Mouse (Mus musculus) midbrain, embryonic 14.5 days (tissue): Measurements from ENCODE around the gene Gm12248. TPM values are rescaled to one million over a fixed set of nuclear protein-coding genes. Genes with fewer than 3 reads are reported as not detected.
"Not testable (repeated sequence)": the region's sequence is repeated elsewhere in the genome, so short reads cannot be mapped to it uniquely, and the experiment has no call there.

Source experiments
- ATAC-seq: fragments of 200-750 bp; cut with Nextera tagmentation; 2 replicates; pipeline ENCODE4 v1.8.0; 2017; ENCODE audit warnings: moderate number of reproducible peaks, moderate library complexity; ENCODE audit not compliant: low FRiP score, low TSS enrichment
- DNase-seq: peaks from one replicate; pipeline ENCODE4 v3.0.0-alpha.2; 2015
- H3K27ac ChIP-seq: fragments of 300-500 bp; sonication (generic); replicated peaks from 2 replicates; pipeline ENCODE4 v1.5.1; 2014; ENCODE audit warnings: mild to moderate bottlenecking, low read depth, low read length, moderate library complexity
- H3K27me3 ChIP-seq: fragments of 300-500 bp; sonication (generic); 2 replicates; pipeline ENCODE4 v1.6.1; 2014; ENCODE audit warnings: low read length, control low read depth, mixed read lengths; ENCODE audit not compliant: control insufficient read depth, insufficient read depth
- H3K36me3 ChIP-seq: fragments of 300-500 bp; sonication (generic); 2 replicates; pipeline ENCODE4 v1.6.1; 2014; ENCODE audit warnings: low read length, control low read depth; ENCODE audit not compliant: control insufficient read depth, insufficient read depth
- H3K4me1 ChIP-seq: fragments of 300-500 bp; sonication (generic); 2 replicates; pipeline ENCODE4 v1.6.1; 2014; ENCODE audit warnings: mild to moderate bottlenecking, antibody characterized with exemption, low read length, control low read depth; ENCODE audit not compliant: control insufficient read depth, insufficient read depth
- H3K4me2 ChIP-seq: fragments of 300-500 bp; sonication (generic); 2 replicates; pipeline ENCODE4 v1.6.1; 2014; ENCODE audit warnings: mild to moderate bottlenecking, low read length, moderate library complexity
- H3K4me3 ChIP-seq: fragments of 300-500 bp; sonication (generic); replicated peaks from 2 replicates; pipeline ENCODE4 v1.5.1; 2014; ENCODE audit warnings: low read depth, low read length
- H3K9ac ChIP-seq: fragments of 300-500 bp; sonication (generic); replicated peaks from 2 replicates; pipeline ENCODE4 v1.6.1; 2014; ENCODE audit warnings: mild to moderate bottlenecking, low read length, moderate library complexity
- H3K9me3 ChIP-seq: fragments of 300-500 bp; sonication (generic); 2 replicates; pipeline ENCODE4 v1.6.1; 2016; ENCODE audit warnings: low read length, control low read depth, mixed read lengths; ENCODE audit not compliant: control insufficient read depth
- WGBS: fragments of 180-500 bp; shearing (Covaris S2); extraction: QIAGEN DNeasy Blood & Tissue Kit; methylation state at CpG from one replicate; pipeline ENCODE4 v1.1.7; 2014; 5-methylcytosine and 5-hydroxymethylcytosine counted together
- polyA plus RNA-seq: library from polyadenylated mRNA; unstranded; fragments of >200 nt; fragmentation: Nextera tagmentation; extraction: Ambion mirVana; gene quantifications from 2 replicates; pipeline ENCODE4 v1.2.1, GENCODE M21; 2014

Gene Gm12248
- polyA plus RNA-seq, 1 experiment from 2014 or later, result not detected

DNA sequence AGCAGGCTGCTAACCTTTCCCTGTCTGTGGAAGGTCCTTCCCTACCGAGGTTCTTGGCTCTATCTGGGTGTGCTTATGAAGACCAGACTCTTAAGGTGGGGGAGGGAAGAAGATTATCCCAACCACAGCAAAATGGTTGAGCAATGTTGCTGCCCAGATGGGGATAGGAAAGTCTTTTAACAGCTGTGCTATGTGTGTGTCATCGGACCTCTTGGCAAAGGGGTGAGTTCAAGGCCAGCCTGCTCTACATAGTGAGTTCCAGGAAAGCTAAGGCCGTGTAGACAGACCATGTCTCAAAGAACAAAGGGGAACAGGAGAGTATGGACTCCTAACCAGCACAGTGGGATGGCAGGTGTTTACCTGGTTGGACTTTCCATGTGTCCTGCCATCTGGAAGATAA is 20.0 kb downstream of the Gm12248 start:
- no peak for ATAC-seq
- Histone ChIP-seq H3K9me3 (no peaks in the 10 kb centered on the region), H3K27me3 (no peaks in the 10 kb centered on the region), H3K36me3 (no peaks in the 10 kb centered on the region), H3K4me1 (no peaks in the 10 kb centered on the region), H3K27ac (no peak overlapping the region), H3K4me2 (no peak overlapping the region), H3K9ac (no peak overlapping the region), H3K4me3 (no peak overlapping the region)
- WGBS, result 86% methylated on average over 3 of the region's 3 CpGs
- DNase-seq, result no peak

DNA sequence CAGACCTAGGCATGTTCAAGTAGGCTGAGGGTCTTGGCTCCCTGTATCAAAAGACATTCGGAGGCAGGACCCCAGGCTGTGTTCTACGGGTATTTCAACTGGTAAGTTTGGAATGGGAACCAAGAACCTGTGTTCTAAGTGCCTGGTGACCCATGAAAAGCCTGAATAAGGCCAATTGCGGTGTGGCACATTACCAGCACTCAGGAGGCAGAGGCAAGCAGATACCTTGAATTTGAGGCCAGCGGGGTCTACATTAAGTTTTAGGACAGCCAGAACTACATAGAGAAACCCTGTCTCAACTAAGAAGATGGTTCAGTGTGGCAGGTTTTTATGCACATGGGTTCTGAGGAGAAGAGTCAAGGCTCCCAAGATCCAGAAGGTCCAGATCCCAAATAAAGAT is 27.9 kb downstream of the Gm12248 start:
- no peak for DNase-seq
- Histone ChIP-seq H3K27me3 (no peaks in the 10 kb centered on the region), H3K27ac (no peak overlapping the region), H3K9ac (no peak overlapping the region), H3K9me3 (no peaks in the 10 kb centered on the region), H3K4me1 (no peaks in the 10 kb centered on the region), H3K4me3 (no peak overlapping the region), H3K36me3 (peaks cover 11% of the 10 kb centered on the region), H3K4me2 (no peak overlapping the region)
- no peak for ATAC-seq
- WGBS, result 85% methylated on average over 4 of the region's 4 CpGs

DNA sequence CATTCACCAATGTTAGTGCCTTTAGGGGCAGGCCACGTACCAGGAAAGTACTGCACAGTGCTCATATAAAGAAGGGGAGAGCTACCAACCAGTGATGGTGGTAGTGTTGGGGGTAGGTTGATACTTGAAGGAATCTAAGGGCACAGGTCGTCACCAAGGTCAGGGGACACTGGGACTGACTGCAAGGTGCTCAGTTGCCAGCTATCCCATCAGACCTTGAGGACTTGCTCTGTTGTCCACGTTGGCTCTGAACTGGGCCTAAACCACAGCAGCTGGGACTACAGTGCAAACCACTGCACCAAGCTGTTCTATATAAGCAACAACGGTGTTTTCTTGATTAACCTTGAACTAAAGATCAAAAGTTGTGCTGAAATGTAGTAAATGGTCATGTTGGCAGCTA is 30.3 kb downstream of the Gm12248 start:
- H3K36me3 ChIP-seq, result peaks cover 32% of the 10 kb centered on the region
- H3K9ac ChIP-seq, result no peak overlapping the region
- ATAC-seq (no peak), DNase-seq (no peak)
- no peak overlapping the region for H3K4me2 ChIP-seq
- no peak overlapping the region for H3K4me3 ChIP-seq
- H3K4me1 ChIP-seq, result no peaks in the 10 kb centered on the region
- no peak overlapping the region for H3K27ac ChIP-seq
- H3K9me3 ChIP-seq, result no peaks in the 10 kb centered on the region
- 88% methylated on average over 4 of the region's 4 CpGs for WGBS
- H3K27me3 ChIP-seq, result no peaks in the 10 kb centered on the region

DNA sequence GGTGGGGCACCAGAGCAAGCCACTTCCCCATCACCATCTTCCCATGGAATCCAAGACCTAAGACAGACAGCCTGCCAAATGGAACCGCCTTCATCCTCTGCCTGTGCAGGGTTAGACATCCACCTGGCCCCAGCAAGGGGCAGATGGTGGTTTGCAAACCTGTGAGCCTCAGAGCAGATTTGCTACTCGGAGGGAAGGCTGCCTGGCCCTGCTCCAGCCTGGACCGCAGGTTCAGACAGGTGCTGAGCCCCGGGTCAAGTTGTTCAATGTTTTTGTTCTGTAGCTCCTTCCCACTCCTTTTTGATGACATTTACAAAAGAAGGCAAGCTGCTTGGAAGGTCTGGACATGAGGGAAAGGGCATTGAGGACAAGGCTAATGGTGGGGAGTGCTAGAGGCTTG is 31.7 kb downstream of the Gm12248 start:
- WGBS, result 92% methylated on average over 3 of the region's 4 CpGs
- not testable (repeated sequence) for H3K4me1 ChIP-seq, H3K4me3 ChIP-seq, H3K27me3 ChIP-seq, H3K4me2 ChIP-seq, ATAC-seq, H3K9me3 ChIP-seq, H3K27ac ChIP-seq, DNase-seq, H3K9ac ChIP-seq
- H3K36me3 ChIP-seq, result peaks cover 45% of the 10 kb centered on the region

GRCm38 (mm10) chr11:58059752-58060151 is 33.2 kb downstream of the Gm12248 start:
- not testable (repeated sequence) for H3K4me3 ChIP-seq, H3K4me1 ChIP-seq, H3K9ac ChIP-seq, ATAC-seq, H3K27ac ChIP-seq, DNase-seq, H3K4me2 ChIP-seq, H3K27me3 ChIP-seq, H3K9me3 ChIP-seq
- 95% methylated on average over 7 of the region's 7 CpGs for WGBS
- peaks cover 60% of the 10 kb centered on the region for H3K36me3 ChIP-seq

- ATAC-seq (no peak), DNase-seq (peak; percentile 81)
- H3K4me2 ChIP-seq, result no peak overlapping the region
- no peak overlapping the region for H3K27ac ChIP-seq
- no peaks in the 10 kb centered on the region for H3K9me3 ChIP-seq
- no peak overlapping the region for H3K9ac ChIP-seq
- no peaks in the 10 kb centered on the region for H3K27me3 ChIP-seq
- H3K4me1 ChIP-seq, result no peaks in the 10 kb centered on the region
- peaks cover 83% of the 10 kb centered on the region for H3K36me3 ChIP-seq
- H3K4me3 ChIP-seq, result no peak overlapping the region
- 44% methylated on average over 6 of the region's 6 CpGs for WGBS
Observed at GRCm38 (mm10) chr11:58057455-58057854, 35.5 kb downstream of the Gm12248 start.

DNA sequence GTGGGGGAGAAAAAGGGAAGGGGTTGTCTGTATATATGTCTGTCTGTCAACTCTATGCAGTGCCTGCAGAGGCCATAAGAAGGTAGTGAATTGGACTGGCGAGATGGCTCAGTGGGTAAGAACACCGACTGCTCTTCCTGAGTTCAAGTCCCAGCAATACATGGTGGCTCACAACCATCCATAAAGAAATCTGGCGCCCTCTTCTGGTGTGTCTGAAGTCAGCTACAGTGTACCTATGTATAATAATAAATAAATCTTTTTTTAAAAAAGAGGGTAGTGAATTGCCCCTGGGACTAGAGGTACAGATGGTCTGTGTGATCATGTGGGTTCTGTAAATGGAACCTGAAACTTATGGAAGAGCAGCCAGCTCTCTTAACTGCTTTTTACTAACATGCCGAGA is 46.5 kb downstream of the Gm12248 start:
- 84% methylated on average over 4 of the region's 4 CpGs for WGBS
- H3K9ac ChIP-seq, result no peak overlapping the region
- no peaks in the 10 kb centered on the region for H3K9me3 ChIP-seq
- no peak overlapping the region for H3K27ac ChIP-seq
- DNase-seq (peak; percentile 8), ATAC-seq (no peak)
- H3K27me3 ChIP-seq, result no peaks in the 10 kb centered on the region
- peaks cover 61% of the 10 kb centered on the region for H3K36me3 ChIP-seq
- H3K4me1 ChIP-seq, result no peaks in the 10 kb centered on the region
- H3K4me2 ChIP-seq, result no peak overlapping the region
- H3K4me3 ChIP-seq, result no peak overlapping the region

GRCm38 (mm10) chr11:58042861-58043431 is 50.0 kb downstream of the Gm12248 start:
- Histone ChIP-seq H3K9me3 (no peaks in the 10 kb centered on the region), H3K27me3 (no peaks in the 10 kb centered on the region), H3K4me1 (no peaks in the 10 kb centered on the region), H3K9ac (no peak overlapping the region), H3K36me3 (peaks cover 26% of the 10 kb centered on the region), H3K27ac (no peak overlapping the region), H3K4me2 (no peak overlapping the region), H3K4me3 (no peak overlapping the region)
- DNase-seq (no peak), ATAC-seq (no peak)
- 96% methylated on average over 5 of the region's 5 CpGs for WGBS

GRCm38 (mm10) chr11:58039027-58039426 is 53.9 kb downstream of the Gm12248 start:
- Histone ChIP-seq H3K27me3 (no peaks in the 10 kb centered on the region), H3K9ac (no peak overlapping the region), H3K4me3 (no peak overlapping the region), H3K36me3 (peaks cover 11% of the 10 kb centered on the region), H3K9me3 (no peaks in the 10 kb centered on the region), H3K27ac (no peak overlapping the region), H3K4me2 (no peak overlapping the region), H3K4me1 (no peaks in the 10 kb centered on the region)
- WGBS, result 83% methylated on average over 1 of the region's 1 CpGs
- DNase-seq (peak; percentile 42), ATAC-seq (no peak)
